Mouse (Mus musculus): ENCODE measurements around the gene Blvrb.

Gene Blvrb

DNA sequence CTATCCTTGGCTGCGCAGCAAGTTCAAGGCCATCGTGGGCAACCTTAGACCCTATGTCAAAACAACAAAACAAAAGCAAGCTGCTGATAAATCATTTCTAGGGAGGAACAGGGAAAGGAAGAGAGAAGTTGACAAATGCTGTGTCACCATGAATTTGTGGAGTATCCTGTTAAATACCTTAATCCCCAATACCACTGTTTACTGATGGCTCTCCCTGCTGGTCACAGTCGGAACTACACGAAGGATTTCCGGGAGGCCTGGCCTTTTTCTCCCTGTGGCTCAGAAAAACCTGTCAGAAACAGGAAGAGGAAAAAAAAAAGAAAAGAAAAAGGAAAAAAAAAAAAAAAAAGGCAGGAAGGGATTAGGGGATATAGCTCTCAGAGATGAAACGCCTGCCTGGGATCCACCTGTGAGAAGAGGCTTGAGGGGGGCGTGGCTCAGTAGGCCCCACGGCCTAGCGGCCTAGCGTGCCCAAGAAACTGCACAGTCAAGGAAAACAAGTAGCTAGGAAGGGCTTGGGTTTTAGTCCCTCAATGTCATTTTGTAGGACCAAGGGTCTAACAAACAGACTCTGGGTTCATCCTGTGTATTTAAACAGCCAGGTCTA, 1.6 kb downstream of the Blvrb start:
- DNase-seq (ENCODE audit: low spot score), result peak; percentile 79

DNA sequence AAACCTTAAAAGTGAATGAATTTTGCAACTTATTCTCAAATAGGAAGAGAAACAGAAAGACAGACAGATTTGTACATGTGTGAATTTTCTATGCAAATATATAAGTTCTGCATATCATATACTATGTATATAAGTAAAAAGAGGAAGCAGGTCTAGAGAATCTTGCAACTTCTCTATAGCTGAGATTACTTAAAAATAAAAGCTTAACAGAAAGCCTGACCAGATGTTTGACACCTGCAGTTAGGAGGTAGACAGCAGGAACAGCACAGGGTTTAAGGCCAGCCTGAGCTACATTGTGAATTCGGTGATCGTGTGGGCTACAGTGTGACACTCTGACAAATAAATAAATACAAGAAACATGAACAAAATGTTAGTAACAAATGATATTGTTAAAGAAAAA, 3.6 kb downstream of the Blvrb start:
- DNase-seq (ENCODE audit: low spot score), result no peak

DNA sequence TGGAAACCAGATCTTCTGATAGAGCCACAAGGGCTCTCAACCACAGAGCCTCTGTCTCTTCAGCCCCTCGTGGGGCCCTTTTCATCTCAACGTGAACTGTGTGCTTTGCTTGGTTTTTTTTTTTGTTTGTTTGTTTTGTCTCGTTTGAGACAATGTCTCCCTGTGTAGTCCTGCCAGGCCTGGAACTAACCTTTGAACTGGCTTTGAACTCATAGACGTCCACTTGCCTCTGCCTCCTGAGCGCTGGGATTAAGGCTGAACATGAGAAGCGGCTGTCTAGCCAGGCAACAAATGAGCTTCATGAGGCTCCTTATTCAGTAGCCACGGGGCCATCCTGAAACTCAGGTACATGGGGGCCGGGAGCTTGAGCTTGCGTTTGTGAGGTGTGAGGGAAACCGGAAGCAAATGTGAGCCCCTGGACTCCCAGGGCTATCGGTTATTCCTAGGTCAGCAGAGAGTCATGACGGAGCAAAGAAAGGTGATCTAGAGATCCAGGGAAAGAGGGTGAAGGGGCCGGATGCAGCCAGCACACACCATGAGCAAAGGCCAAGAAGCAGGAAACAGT, 4.5 kb downstream of the Blvrb start:
- DNase-seq (ENCODE audit: low spot score), result no peak

GRCm38 (mm10) chr7:27454461-27455121, 6.8 kb downstream of the Blvrb start:
- DNase-seq (ENCODE audit: low spot score), result no peak

- no peak for DNase-seq (ENCODE audit: low spot score)
Measured at GRCm38 (mm10) chr7:27455273-27455672, 7.5 kb downstream of the Blvrb start.

DNA sequence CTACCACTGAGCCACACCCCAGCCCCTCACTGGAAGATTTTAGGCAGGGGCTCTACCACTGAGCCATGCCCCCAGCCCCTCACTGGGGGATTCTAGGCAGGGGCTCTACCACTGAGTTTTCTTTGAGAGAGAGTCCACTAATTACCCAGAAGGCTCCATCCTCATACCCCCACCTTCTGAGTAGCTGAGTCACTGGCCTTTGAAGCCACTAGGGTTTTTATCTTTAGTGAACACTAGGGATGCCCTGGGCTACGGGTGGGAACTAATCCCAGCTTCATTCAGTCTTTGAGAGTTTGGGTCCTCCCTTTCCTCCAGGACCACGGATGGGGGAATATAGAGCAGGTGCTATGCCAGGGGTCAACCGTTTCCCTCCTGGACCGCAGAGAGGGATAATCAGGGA, 10.8 kb downstream of the Blvrb start:
- DNase-seq (ENCODE audit: low spot score), result no peak

DNA sequence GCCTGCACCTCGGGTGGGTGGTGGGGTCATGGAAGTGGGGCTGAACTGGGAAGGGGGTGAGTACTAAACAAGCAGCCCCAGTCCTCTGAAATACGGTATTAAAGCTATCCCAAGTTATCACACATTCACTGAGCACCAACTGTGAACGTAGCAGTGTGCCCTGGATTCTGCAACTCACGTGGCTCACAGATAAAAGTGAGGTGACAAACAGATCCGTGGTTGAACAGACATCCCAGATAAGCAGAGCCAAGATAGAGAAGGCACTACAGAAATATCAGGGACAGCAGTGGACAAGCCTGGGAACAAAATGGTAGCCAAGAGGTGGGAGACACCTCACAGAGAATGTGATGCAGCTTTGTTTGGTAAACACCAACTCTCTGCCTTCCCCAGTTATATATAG, 11.9 kb downstream of the Blvrb start:
- no peak for DNase-seq (ENCODE audit: low spot score)

GRCm38 (mm10) chr7:27460477-27460876, 12.7 kb downstream of the Blvrb start:
- no peak for DNase-seq (ENCODE audit: low spot score)

GRCm38 (mm10) chr7:27467648-27468047, 19.9 kb downstream of the Blvrb start:
- peak; percentile 14 for DNase-seq (ENCODE audit: low spot score)

DNA sequence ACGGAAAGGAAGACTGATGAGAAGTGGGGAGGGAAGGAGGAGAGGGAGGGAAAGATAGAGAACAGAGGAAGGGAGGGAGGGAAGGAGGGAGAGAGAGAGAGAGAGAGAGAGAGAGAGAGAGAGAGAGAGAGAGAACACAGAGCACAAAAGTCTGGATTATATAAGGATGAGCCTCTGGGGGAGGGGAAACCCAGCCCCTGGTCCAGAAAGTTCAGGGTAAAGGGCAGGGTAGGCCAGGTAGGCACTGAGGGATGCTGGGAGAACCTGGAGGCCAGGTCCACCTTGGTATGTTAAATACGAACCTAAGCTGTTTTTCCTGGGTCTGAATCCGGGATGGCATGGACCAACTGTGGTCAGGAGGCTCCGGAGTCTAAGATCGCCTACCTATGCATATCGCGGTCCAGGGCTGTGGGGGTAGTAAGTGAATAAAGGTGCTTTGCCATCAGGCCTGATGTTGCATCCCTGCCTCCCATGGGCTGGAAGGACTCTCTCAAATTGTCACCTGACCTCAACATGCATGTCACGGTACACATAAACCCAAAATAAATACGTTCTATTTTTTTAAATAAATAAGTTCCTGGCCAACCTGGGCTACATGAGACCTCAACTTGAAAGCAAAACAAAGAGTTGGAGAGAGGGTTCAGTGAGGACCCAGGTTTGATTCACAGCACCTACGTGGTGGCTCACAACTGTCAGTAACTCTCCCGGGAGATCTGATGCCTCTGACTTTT, 23.8 kb downstream of the Blvrb start:
- no peak for DNase-seq (ENCODE audit: low spot score)

DNA sequence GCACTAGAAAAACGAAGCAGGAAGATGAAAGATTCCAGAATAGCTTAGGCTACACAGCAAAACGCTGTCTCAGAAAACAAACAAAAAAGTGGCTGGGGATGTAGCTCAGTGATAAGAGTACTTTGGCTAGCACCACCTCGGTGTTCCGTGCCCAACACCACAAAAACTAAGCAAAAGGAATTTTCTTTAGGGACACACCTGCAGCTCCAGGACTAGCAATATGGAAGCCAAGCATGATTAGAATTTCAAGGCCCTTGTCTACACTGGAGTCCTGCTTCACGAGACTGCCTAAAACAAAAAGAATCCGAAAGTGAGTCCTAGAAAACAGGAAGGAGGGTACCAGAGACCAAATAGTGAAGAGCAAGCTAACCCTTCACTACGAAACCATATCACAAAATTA, 24.8 kb downstream of the Blvrb start:
- DNase-seq (ENCODE audit: low spot score), result no peak

DNA sequence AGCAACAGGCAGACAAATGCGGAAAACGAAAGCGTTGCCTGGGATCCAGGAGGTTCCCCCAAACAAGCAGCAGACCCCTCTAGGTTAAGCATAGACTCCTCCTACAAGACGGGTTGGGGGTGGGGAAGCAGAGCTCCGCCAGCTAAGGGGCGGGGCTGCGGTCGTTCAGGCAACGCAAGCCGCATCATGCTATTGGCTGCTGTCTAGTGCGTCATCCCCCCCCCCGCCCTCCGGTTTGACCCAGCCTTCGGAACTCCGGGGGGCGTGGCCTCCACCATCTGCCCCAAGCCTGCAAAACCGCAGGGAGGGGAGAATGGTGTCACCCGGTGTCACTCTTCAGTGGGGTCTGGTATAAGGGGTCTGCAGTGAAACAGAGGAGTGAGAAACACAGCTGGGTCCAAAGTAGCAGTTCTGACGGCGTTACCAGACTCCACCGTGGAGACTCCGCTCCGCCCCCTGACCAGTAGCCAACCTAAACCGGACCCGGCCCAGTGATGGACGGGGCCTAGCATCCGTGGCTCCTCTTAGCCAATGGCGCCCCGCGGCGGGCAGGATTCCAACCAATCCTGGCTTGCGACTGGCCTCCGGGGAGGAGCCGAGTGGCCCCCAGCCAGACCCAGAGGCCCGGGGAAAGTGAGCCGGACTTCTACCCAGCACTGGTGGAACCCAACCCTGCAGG, 25.5 kb downstream of the Blvrb start, which contains the start of gene Sertad3:
Gene Sertad3, plus strand, starts transcription at position 613 of the 679 bp plus-strand sequence.
- peak; percentile 99 for DNase-seq (ENCODE audit: low spot score)

GRCm38 (mm10) chr7:27473835-27474489, 26.2 kb downstream of the Blvrb start:
- no peak for DNase-seq (ENCODE audit: low spot score)

DNA sequence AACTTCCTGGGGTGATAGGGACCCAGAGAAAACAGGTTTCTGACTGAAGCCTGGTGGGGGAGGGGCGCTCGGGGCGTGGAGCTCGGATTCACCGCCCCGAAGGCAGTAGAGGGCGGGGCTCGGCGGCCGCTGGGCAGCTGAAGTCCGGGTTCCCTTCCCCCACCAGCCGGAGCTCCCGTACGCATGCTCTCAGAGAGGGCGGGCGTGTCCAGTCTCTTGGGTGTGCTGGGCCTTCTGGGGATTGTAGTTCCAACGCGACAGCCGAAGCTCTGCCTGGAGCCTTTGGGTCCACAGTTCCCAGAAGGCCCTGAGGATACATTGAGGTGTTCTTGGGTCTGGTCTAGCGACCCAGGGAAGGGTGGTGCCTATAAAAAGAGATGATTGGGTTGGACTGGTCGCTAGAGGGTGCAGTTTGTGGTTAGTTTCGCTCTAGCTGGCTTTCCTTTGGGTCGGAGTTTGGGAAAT, 26.7 kb downstream of the Blvrb start:
- peak; percentile 100 for DNase-seq (ENCODE audit: low spot score)

- DNase-seq (ENCODE audit: low spot score), result no peak
Measured at GRCm38 (mm10) chr7:27475596-27475995, 27.8 kb downstream of the Blvrb start.

GRCm38 (mm10) chr7:27476098-27476635, 28.4 kb downstream of the Blvrb start:
- no peak for DNase-seq (ENCODE audit: low spot score)

DNA sequence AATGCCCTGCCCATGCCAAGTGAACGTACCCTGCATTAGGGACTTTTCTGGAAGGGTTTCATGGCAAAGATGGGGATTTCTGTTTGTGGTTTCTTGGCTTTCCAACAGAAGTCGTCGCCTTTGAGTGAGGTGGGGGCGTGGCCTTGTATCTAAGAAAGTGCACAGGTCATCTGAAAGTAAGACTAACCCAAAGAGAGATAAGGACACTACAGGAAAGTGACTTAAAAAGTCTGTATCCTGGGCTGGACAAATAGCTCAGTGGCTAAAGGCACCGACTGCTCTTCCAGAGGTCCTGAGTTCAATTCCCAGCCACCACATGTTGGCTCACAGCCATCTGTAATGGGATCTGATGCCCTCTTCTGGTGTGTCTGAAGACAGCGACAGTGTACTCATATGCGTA, 30.8 kb downstream of the Blvrb start:
- DNase-seq (ENCODE audit: low spot score), result no peak

- no peak for DNase-seq (ENCODE audit: low spot score)
Measured at GRCm38 (mm10) chr7:27479750-27480149, 32.0 kb downstream of the Blvrb start.

- DNase-seq (ENCODE audit: low spot score), result no peak
Measured at GRCm38 (mm10) chr7:27480506-27480905, 32.7 kb downstream of the Blvrb start.

- no peak for DNase-seq (ENCODE audit: low spot score)
Measured at GRCm38 (mm10) chr7:27480927-27481626, 33.3 kb downstream of the Blvrb start.

DNA sequence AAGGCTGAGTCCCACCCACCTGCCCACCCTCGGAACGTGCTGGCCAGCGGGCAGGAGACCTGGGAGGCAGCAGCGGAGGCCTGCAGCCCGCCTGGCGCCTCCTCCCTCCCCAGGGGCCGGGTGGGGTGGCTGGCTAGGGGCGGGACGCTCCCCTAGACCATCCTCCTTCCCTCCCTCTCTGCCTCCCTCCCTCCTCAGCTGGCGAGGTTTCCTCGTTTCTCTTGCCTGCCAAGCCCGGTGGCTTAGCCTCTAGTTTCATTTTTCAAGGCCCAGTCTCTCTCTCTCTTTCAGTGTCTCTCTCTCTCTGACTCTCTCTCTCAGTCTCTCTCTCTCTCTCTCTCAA, 33.8 kb downstream of the Blvrb start:
- peak; percentile 85 for DNase-seq (ENCODE audit: low spot score)
